Mouse (Mus musculus): ENCODE results near the gene Ahnak2.

DNA sequence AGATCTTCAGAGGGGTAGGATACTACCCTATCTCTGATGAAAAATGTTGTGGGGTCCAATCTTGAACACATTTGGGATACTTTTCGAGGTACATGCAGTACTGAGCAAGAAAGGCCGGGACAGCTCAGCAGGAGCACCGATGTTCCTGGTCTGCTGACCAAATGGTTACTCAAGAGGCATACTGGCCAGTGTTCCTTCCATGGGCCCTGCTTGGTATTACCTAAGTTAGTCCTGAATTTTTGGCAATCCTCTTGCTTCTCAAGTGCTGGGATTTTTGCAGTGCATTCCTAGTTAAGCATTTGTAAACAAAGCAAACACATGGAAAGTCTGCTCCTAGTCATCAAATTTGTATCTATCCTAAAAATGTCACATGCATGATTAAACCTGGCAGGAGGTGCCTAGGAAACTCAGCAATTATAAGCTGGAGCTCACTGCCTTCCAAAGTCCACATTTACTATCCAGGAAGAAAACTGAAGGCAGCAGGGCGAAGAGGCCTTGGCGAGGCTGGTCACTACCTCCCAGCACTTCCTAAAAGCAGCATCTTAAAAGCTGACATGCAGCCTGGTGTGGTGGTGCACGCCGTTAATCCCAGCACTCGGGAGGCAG is 16.7 kb upstream of the Ahnak2 start:
- TF ChIP-seq CTCF (IDR thresholded peaks at IDR 0.05; ENCODE audit: borderline replicate concordance, insufficient read depth, low read depth, low read length) (no peak), POLR2A (IDR thresholded peaks at IDR 0.05; ENCODE audit: borderline replicate concordance, insufficient read depth, low read length) (no peak)

Data from cerebellum, adult 2 months (tissue).